Mouse (Mus musculus): Measurements from ENCODE around the gene Tff1.

DNA sequence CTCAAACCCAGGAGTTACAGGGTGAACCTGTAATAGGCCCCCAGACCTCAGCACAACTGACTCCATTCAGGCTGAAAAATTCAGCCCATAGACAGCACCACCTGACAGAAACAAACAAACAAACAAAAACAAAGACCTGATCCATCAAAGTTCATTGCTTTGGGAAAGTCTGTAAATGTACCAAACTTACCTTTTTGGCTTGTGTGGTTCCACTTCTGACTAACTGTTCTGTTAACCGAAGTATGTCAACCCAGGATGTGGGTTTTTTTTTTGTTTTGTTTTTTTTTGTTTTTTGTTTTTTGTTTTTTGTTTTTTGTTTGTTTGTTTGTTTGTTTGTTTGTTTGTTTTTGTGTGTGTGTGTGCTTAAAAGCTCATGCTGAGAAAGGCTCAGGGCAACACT, 28.3 kb downstream of the Tff1 start:
- no peak for TF ChIP-seq CTCF (conservative IDR thresholded peaks at IDR 0.05; ENCODE audit: insufficient read depth, insufficient read length, low read depth, low read length)
- TF ChIP-seq POLR2A (IDR thresholded peaks at IDR 0.05; ENCODE audit: low read depth, low read length), result no peak
